Mouse (Mus musculus): ENCODE data around the gene Taar9.
"Not testable (repeated sequence)": the region's sequence is repeated elsewhere in the genome, so short reads cannot be mapped to it uniquely, and the experiment has no call there.

DNA sequence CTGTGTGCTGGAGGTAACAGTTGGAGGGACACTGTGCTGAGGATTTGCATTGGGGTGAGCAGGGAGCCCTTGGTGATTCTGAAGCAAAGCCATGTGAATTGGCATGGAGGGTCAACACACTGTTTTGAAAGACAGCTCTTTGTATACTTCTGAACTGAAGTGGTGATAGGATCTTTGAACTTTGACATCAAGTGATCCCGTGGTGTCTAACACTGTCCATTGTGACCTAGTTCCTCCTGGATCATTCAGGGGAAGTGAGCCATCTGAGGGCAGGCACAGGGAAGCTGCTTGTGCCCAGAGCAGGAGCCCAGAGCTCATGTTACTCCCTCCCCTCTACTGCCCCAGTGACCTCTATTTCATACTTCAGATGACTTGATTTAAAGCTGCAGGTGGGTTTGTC, 6.0 kb downstream of the Taar9 start:
- not testable (repeated sequence) for TF ChIP-seq CTCF (IDR thresholded peaks at IDR 0.05; ENCODE audit: borderline replicate concordance, insufficient read depth, low read length); POLR2A (IDR thresholded peaks at IDR 0.05; ENCODE audit: low read depth, low read length)
